Mouse (Mus musculus) splenic B cell, adult 2 months (primary cell): Measurements from ENCODE around the gene 1700092M07Rik.

ENCODE experiments used
- DNase-seq: peaks from one replicate; pipeline ENCODE4 v3.0.0-alpha.2; 2011; ENCODE audit warnings: low read depth, low spot score
- H3K27me3 ChIP-seq: 2 replicates; pipeline ENCODE4 v1.6.1; 2012; ENCODE audit warnings: mild to moderate bottlenecking, low read length, moderate library complexity, mixed read lengths; ENCODE audit not compliant: control insufficient read depth, poor library complexity, insufficient read depth, severe bottlenecking
- H3K36me3 ChIP-seq: 2 replicates; pipeline ENCODE4 v1.6.1; 2012; ENCODE audit warnings: mild to moderate bottlenecking, low read length, moderate library complexity, mixed read lengths; ENCODE audit not compliant: control insufficient read depth, poor library complexity, insufficient read depth, severe bottlenecking

1700092M07Rik gene

DNA sequence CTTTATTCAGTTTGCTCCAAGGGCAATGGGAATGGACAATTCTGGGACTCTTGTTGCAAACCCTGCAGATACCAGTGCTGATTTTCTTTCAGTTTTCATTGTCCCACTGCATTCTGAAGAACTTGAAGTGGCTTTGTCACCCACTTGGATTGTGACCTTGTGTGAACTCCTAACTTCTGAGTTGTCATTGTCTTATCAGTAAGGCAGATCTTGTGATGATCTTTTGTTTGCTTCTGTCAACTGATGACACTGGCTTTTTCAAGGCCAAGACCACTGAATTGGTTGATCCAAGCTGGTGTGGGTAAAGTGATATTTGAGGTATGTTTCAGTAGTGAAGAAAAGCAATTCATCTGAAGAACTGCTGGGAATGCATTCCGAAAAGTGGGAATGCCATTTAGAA, 4.9 kb downstream of the 1700092M07Rik start:
- DNase-seq = no peak
- Histone ChIP-seq H3K36me3 (peaks cover 28% of the 10 kb centered on the region), H3K27me3 (no peaks in the 10 kb centered on the region)

DNA sequence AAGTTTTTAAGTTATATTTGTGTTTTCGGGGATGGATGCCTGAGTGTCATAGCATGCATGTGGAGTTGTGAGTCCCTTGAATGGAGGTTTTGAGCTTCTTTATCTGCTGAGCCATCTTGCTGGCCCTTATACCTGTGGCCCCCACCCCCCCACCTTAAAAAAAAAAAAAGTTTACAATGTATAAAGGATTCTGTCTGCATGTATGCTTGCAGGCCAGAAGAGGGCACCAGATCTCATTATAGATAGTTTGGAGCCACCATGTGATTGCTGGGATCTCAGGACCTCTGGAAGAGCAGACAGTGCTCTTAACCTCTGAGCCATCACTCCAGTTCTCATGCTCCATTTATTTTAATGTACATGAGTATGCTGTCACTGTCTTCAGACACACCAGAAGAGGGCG, 6.8 kb downstream of the 1700092M07Rik start:
- peak; percentile 29 for DNase-seq
- peaks cover 29% of the 10 kb centered on the region for H3K36me3 ChIP-seq
- no peaks in the 10 kb centered on the region for H3K27me3 ChIP-seq

- peaks cover 3% of the 10 kb centered on the region for H3K36me3 ChIP-seq
- DNase-seq = no peak
- no peaks in the 10 kb centered on the region for H3K27me3 ChIP-seq
Observed at GRCm38 (mm10) chr19:8755652-8756051, 15.1 kb downstream of the 1700092M07Rik start.

DNA sequence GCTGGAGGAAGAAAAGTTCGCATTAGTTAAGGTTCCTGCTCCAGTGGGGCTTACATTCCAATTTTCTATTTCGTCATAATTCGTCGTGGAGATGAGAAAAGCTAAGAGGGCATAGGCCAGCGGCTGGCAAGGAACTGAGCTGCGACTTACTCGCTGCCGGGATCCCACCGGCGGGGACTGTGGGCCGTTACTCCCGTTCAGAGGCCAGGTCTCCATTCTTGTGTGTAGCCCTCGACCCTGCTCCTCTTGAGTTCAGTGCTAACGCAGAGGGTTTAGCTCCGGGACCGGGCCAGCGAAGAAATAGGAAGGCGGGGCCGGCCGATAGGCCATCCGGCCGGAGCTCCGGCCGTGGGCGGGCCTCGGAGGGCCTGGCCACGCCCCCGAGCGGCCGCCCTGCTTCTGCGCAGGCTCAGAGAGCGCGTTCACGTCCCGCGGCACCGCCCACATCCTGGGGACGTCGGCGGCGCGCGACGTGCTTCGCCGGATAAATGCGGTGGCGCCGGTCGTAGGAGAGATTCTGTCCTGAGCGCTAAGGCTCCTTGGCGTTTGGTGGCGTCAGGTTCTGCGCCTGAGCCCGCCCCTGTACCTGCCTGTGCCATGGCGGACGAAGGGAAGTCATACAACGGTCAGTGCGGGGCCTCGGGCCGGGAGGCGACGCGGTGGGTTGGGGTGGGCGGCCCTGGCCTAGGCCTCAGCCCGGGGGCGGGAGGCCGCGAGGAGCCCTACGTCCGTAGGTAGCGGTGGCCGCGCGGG, 16.3 kb downstream of the 1700092M07Rik start, which contains the start of gene Nxf1:
Nxf1 (plus strand) TSS at position 439 of the 753 bp plus-strand sequence.
- no peaks in the 10 kb centered on the region for H3K27me3 ChIP-seq
- H3K36me3 ChIP-seq = peaks cover 1% of the 10 kb centered on the region; the same call in 1 of the 2 replicates
- peak; percentile 97 for DNase-seq

DNA sequence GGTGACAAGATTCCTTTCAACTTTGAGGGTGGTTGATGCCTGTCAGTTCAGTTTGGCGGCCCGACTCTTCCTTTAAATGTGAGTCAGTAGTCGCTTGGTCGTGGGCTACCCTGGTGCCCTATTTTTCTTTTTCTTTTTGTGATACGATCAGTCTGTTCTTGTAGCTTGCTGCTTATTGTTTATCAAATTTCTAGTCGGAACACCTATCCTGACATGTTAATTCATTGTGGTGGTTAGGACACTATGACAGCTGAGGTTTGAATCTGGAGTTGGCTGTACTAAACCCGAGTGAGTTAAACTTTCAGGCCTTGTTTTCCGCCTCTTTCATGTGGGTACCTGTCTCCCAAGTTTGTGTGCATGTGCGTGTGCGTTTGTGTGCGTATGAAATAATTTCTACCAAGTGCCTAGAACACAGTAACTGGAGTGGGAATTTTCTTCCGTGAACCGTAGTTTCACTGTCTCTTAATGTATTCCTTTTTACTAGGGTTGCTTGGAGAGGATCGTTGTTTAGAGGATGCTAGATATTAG, 17.0 kb downstream of the 1700092M07Rik start:
- peaks cover 1% of the 10 kb centered on the region; the same call in 1 of the 2 replicates for H3K36me3 ChIP-seq
- DNase-seq = no peak
- H3K27me3 ChIP-seq = no peaks in the 10 kb centered on the region

DNA sequence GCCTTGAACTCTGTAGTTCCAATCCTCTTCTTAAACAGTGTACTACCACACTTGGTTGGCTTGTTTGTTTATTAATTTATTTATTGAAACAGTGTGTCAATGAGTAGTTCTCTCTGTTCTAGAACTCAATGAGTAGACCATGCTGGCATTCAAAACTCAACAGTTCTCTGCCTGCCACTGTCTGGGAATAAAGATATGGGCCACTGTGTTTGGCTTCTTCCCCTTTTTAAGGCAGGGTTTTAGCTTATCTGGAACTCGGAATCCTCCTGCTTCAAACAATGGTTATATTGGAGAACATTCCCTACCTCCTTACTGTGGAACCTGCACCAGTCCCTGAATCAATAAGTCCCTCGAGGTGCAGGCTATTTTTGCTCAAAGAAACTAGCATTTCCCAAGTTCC, 18.4 kb downstream of the 1700092M07Rik start:
- no peaks in the 10 kb centered on the region for H3K27me3 ChIP-seq

DNA sequence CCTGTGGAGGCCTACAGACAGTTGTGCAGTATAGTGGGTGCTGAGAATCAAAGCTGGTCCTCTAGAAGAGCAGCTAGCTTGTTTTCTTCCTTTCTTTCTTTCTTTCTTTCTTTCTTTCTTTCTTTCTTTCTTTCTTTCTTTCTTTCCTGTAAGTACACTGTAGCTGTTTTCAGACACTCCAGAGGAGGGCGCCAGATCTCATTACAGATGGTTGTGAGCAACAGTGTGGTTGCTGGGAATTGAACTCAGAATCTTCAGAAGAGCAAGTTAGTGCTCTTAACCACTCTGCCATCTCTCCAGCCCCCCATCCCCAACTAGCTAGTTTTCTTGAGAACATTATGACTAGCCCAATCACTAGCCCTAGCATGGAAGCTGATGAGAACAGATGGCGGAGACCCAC, 20.2 kb downstream of the 1700092M07Rik start:
- no peaks in the 10 kb centered on the region for H3K27me3 ChIP-seq
- no peak for DNase-seq

More for the DNA sequence above, 18.4 kb downstream of the 1700092M07Rik start:
- H3K36me3 ChIP-seq = peaks cover 1% of the 10 kb centered on the region
- no peak for DNase-seq

GRCm38 (mm10) chr19:8763276-8763675, 22.8 kb downstream of the 1700092M07Rik start:
- H3K27me3 ChIP-seq = no peaks in the 10 kb centered on the region
- peaks cover 25% of the 10 kb centered on the region for H3K36me3 ChIP-seq
- peak; percentile 17 for DNase-seq

More for the DNA sequence above, 20.2 kb downstream of the 1700092M07Rik start:
- H3K36me3 ChIP-seq = peaks cover 16% of the 10 kb centered on the region

GRCm38 (mm10) chr19:8765562-8765961, 25.0 kb downstream of the 1700092M07Rik start:
- no peak for DNase-seq
- H3K36me3 ChIP-seq = peaks cover 26% of the 10 kb centered on the region
- H3K27me3 ChIP-seq = no peaks in the 10 kb centered on the region

DNA sequence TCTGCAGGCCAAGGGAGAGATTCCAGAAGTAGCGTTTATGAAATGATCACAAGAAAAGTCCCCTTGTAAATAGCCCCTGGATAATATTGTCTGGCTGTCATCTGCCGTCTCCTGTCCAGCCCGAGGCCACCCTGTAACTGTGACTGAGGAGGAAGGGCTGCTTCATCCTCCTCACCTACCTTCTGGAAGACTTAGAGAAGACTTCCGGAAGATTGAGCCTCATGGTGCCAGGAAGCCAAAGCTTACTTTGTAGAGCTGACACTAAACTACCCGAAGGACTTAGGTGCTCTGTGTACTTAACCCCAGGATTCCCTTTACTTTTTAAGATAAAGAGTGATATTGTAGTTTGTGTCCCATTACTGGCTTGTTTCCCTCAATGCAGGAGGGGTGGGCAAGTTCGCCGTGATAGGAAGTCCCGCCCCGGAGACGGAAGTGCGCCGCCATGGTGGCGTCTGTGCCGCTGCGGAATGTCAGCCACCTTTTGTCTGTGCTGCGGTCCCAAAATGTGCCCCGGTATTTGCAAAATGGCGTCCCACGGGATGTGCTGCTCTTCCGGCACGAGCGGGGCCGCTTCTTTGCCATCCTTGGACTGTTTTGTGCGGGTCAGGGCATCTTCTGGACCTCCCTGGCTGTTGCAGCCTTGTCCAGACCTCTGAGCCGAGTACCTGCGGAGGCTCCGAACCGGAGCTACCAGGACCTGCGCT, 30.2 kb downstream of the 1700092M07Rik start, which contains the start of gene Tmem223:
Tmem223 (plus strand) TSS at position 430 of the 704 bp plus-strand sequence.
- no peaks in the 10 kb centered on the region for H3K27me3 ChIP-seq
- H3K36me3 ChIP-seq = peaks cover 10% of the 10 kb centered on the region; the same call in 1 of the 2 replicates
- DNase-seq = peak; percentile 84

DNA sequence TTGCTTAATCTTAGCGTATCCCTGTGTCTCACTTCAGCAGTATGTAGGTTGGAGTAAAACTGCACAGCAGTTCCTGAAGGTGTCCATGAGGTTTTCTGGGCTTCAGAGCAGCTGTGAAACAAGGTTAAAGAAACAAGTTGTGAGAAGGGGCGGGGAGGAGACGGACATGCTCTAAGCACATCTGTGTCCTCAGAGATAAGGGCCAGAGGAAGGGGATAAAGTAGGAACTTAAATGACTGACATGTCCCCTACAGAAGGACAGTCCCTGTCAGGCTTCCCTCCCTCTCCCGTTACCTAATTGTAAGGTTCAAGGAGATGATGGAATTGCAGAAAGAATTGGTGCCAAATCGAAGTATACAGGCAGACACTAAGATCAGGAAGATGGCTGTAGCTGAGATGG, 32.5 kb downstream of the 1700092M07Rik start:
- DNase-seq = no peak
- no peaks in the 10 kb centered on the region for H3K27me3 ChIP-seq
- H3K36me3 ChIP-seq = 0 out of 2 replicates have a peak, but pooled peaks cover 2% of the 10 kb centered on the region

GRCm38 (mm10) chr19:8773409-8773808, 32.9 kb downstream of the 1700092M07Rik start:
- DNase-seq = no peak
- H3K36me3 ChIP-seq = 0 out of 2 replicates have a peak, but pooled peaks cover 2% of the 10 kb centered on the region
- no peaks in the 10 kb centered on the region for H3K27me3 ChIP-seq

GRCm38 (mm10) chr19:8774086-8774835, 33.7 kb downstream of the 1700092M07Rik start, which contains the start of gene Tmem179b:
Tmem179b (minus strand) TSS chr19:8774467.
- DNase-seq = peak; percentile 96
- Histone ChIP-seq H3K27me3 (no peaks in the 10 kb centered on the region), H3K36me3 (no peaks in the 10 kb centered on the region)

DNA sequence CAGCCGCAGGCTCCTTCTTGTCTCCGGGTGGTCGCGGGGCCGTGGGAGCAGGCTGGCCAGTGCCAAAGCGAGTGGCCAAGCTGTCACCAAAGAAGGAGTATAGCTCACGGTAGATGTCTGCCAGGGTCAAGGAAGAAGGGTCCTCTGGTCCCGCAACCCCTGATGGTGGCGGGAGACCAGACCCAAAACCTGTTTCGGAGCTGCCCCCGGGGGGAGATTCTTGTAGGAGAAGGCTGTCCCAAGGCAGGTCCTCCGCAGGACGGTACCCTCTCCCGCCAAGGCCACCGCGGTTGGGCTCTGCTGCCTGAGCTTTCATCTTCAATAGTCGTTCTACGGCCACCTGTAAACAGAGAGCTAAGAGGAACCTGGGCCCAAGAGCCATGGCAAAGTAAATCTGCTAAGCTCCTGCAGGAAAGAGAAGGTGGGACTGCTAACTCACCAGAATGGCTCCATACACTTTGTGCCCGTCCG, 34.5 kb downstream of the 1700092M07Rik start:
- Histone ChIP-seq H3K36me3 (no peaks in the 10 kb centered on the region), H3K27me3 (no peaks in the 10 kb centered on the region)
- no peak for DNase-seq
